Mouse (Mus musculus): Measurements from ENCODE around the gene Lmo7.

Gene Lmo7

DNA sequence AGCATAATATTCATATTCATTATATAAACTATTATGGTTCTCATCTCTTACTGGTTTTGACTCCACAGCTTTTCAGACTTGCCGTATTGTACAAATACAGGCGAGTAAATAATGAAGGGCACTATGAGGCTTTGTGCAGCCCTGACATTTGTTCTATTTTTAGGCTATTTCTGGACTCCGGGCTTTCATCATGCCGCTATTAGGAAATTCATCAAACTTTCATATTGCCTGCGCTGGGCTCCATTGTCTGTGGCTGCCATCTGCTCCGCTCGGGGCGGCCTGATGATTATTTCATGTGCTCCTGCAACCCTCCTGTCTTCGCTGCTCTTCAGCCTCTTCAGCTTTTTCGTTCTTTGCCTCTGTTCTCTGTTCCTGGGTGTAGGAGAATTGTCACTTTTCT, 50.3 kb downstream of the Lmo7 start:
- no peak for DNase-seq (ENCODE audit: low read depth, low spot score)

DNA sequence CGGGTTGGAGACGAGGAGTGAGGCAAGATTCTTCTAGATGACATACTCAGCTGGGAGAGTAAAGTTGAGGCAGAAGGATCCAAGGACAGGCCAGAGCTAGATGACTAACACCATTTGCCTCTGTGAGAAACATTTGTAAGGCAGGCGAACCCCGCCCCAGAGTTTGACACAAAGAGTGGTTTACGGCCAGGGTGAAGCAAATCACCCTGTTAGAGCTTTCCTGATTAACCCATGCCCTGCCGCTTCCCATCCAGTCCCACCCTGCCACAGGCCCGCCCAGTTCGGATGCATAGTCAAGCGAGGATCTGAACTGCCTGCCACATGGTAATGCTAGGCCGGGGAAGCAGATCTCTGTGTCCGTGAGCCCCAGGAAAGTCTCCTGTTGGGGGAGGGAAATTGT, 51.5 kb downstream of the Lmo7 start:
- peak; percentile 79 for DNase-seq (ENCODE audit: low read depth, low spot score)

DNA sequence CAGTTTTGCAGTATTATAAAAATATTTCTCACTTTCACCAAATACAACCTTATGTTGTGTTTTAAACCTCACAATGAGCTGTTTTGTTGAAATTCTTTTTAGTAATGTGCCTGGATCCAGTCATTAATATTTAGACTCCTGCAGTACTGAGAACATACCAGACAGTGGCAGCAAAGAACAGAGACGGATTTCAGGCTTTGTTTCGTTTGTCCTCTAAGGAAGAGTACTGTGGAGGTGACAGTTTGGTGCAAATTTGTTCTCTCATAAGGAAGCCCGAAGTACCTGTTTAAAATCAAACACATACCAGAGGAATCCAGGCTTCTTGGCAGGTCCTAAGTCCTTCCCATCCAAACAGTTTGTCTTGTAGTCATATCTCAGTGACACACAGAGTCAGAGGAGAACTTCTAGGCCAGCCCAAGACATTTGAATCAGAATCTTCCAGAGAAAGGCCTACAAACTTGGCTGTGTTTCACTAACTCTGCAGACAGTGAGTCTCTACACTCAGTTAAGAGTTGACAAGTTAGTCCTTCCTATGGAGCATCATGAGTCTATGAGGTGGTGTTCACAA, 52.3 kb downstream of the Lmo7 start:
- peak; percentile 57 for DNase-seq (ENCODE audit: low read depth, low spot score)

DNA sequence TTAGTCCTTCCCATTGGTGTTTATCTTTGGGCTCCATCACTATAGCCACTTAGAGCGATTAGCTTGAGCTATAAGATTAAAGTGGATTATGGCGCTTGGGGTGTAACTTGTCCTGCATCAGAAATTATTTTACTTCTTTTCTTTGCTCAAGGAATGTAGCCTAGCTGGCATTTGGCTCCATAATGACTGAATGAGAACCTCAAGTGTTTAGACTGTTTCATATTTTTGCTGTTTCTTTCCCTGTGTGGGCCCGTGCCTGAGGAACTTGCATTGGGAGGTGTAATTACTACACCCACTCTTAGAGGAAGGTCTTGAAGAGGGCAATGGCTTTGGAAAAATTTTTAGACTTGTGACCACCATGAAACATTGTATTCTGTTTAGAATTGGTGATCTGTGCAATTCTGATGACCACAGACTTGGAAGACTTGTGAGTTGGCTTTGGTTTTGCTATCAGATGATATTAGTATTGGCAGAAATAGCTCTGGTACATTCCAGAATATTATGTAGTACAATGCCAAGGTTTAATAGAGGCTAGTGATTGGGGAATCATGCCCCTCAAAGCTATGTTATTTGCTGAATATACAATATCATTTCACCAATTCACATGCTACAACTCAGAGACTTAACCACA, 54.7 kb downstream of the Lmo7 start:
- DNase-seq (ENCODE audit: low read depth, low spot score): no peak

- no peak for DNase-seq (ENCODE audit: low read depth, low spot score)
Observed at GRCm38 (mm10) chr14:101787903-101788302, 58.1 kb downstream of the Lmo7 start.

DNA sequence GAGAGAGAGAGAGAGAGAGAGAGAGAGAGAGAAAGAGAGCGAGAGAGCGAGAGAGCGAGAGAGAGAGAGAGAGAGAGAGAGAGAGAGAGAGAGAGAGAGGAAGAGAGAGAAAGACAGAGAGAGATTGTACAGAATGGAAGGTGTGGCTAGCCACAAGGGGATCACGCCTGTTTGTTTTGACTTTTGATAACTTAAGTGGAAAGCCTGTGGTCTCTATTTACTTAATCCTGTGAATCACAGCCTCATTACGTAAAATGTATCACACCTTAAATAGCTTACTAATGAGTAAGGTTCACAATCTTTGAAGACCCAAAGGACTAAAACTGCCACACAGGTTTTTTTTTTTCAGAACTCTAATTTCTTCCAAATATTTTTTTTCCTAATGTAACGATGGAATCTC, 58.7 kb downstream of the Lmo7 start:
- DNase-seq (ENCODE audit: low read depth, low spot score): no peak

GRCm38 (mm10) chr14:101794553-101795177, 64.9 kb downstream of the Lmo7 start:
- no peak for DNase-seq (ENCODE audit: low read depth, low spot score)

- no peak for DNase-seq (ENCODE audit: low read depth, low spot score)
Observed at GRCm38 (mm10) chr14:101797930-101798500, 68.3 kb downstream of the Lmo7 start.

DNA sequence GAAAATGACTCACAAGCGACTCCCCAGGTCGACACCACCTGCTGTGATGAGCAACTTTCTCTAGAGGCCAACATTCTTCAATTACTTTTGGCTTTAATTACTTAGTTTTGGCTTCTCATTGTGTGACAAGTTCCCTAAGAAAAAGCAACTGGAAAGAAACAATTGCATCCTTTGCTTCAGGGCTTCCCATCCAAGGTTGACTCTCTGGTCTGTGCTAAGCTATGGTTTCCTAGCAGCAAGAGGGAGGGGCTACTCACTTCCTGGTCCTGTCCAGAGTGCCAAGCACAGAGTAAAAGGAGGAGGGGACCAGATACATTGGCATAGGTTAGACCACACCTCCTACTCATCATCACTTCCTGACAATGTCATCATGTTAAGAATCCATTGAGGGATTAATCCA, 69.0 kb downstream of the Lmo7 start:
- DNase-seq (ENCODE audit: low read depth, low spot score): no peak

- no peak for DNase-seq (ENCODE audit: low read depth, low spot score)
Observed at GRCm38 (mm10) chr14:101801674-101802073, 71.9 kb downstream of the Lmo7 start.

DNA sequence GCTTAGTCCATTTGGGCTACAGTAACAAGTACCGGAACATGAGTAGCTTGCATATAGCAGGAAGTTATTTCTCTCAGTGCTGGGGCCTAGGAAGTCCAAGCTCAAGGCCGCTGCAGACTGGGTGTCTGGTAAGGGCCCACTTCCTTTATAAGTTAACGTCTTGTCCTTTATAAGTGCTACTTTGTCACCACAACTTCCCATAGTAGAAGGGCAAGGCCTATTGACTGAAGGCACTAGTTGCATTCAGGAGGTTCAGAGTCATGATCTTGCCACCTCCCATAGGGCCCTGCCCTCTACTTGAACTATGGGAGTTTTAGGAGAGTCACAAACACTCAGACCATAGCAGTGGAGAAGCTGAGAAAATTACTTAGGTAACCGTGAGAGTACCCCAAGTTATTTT, 74.4 kb downstream of the Lmo7 start:
- DNase-seq (ENCODE audit: low read depth, low spot score): no peak

GRCm38 (mm10) chr14:101804562-101805327, 75.0 kb downstream of the Lmo7 start:
- DNase-seq (ENCODE audit: low read depth, low spot score): no peak

- DNase-seq (ENCODE audit: low read depth, low spot score): no peak
Observed at GRCm38 (mm10) chr14:101805328-101805697, 75.6 kb downstream of the Lmo7 start.

DNA sequence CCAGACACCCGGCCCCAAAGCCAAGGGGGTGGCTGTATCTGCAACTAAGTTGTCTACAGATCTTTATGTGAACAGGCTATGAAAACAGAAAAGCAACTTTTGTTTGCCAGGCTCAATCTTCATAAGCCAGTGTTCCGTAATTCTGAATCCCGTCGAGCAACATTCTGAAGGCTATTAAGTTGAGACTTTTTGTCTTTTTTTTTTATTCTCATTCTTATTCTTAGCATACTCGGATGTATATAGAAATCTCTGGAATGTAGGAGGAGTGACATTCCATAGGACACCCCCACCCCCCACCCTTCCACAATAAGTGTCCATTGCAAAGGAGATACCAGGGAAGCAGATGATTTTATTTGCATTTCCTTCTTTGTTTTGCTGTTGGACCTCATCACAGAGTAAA, 76.3 kb downstream of the Lmo7 start:
- DNase-seq (ENCODE audit: low read depth, low spot score): no peak

DNA sequence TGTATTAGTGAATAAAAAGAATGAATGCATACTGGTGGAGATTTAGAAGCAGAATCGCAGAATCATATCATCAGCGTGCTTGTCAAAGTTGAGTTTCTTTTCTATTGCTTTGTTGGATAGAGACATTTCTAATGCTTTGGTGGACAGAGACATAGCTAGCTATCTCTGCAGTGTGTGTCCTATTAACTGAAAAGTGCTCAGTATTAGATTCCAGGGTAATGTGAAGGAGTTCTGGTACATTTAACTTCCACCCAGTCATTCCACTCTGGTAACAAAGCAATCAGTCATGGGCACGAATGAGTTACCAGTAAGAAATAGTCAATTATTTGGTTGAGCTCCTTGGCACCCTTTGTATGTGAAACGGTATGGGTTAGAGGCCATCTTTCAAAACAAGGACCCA, 76.8 kb downstream of the Lmo7 start:
- no peak for DNase-seq (ENCODE audit: low read depth, low spot score)

DNA sequence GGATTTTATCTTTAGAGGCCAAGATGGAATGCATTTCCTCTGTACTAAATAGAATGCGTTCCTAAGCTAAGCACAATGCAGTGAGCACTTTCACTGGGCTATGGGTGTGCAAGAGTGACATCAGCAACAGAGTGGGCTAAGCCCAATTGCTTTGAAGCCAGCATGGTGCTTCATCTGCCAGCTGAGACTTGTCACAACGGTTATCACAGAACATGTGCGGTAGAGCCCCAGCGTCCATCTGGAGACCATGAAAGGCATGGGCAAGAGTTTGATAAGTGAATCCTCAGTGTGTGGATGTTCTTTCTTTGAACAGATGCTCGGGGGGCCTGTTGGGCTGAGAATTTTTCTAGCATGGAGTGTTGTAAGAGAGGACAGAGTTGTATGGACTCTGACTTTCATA, 86.7 kb downstream of the Lmo7 start:
- no peak for DNase-seq (ENCODE audit: low read depth, low spot score)

DNA sequence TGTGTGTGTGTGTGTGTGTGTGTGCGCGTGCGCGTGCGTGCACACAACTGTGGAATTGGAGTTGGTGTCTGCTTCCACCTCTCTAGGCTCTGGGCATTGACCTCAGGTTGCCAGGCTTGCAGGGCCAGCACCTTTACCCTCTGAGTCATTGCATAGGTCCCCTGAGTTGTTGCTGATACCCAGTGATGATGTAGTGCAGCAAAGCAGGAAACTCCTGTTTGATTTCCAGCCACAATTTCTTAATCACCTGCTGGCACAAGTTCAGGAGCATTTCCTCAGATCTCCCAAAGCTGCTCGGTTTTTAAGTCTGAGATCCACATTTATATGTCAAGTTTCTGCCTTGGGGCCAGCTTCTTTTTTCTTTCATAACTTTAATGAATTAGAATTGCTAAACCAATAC, 92.6 kb downstream of the Lmo7 start:
- DNase-seq (ENCODE audit: low read depth, low spot score): no peak

DNA sequence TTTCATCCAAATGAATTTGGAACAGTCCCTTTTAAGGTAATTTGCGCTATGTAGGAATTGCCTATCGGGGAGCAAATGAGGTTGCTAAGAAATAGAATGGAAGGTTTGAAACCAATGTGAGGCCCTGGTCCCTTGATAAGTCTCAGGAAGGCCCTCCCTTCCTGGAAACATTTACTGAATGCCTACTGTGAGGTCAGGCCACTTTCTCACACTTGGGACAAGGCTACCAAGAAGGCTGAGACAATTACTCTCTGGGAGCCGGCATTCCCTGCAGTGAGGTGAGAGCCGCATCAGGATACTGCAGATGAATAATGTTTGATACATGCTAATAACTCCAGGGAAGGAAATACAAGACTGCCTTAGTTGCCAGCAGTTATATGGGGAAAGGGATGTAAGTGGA, 93.1 kb downstream of the Lmo7 start:
- DNase-seq (ENCODE audit: low read depth, low spot score): no peak

DNA sequence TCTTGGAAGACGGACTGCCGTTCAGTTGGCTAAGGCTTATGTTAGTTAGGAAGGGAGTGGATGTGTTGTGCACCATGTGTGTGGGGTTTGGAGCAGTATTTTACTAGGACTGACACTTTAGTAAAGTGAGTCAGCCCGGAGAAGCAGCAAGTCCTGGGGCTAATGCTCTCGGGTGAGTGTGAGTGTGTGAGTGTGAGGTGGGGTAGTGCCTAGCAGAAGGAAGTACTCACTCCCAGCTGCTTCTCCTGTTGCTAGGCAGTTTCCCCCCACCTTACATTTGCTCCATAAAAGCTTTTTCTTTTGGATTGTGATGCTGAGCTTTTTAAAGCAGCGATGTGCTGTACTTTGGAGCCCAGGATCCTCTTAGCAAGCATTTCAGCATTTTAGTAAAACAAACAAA, 99.9 kb downstream of the Lmo7 start:
- no peak for DNase-seq (ENCODE audit: low read depth, low spot score)

GRCm38 (mm10) chr14:101830116-101830515, 100.4 kb downstream of the Lmo7 start:
- DNase-seq (ENCODE audit: low read depth, low spot score): no peak

DNA sequence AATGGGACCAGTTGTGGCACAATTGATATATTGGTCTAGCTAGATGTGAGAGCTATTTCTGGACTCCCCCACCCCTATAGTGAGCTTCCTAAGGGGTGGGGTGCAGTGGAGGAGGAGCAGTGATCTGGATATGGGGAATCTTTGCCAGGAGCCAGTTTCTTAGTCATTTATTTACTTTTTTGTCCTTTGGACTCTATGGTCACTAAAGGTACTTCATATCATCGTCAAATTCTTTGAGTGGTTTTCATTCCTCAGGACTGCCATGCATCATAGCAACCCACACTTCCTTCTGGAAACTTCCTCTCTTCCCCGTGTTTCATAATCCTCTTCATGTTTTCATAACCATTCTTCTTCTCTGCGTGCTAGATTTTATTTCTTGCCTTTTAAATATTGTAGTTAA, 104.4 kb downstream of the Lmo7 start:
- no peak for DNase-seq (ENCODE audit: low read depth, low spot score)

DNA sequence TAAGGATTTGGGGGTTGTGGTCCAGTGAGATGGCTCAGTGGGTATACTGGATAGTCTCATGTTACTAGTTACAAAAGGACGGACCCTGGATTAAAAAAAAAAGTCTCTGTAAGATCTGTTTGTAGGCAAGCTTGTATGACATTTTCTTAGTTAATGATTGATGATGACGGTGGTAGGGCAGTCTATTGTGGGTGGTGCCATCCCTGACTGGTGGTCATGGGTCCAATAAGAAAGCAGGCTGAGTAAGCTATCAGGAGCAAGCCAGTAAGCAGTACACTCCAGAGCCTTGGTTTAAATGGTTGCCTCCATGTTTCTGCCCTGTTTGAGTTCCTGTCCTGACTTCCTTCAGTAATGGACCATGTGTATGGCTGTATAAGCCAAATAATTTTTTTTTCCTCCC, 106.6 kb downstream of the Lmo7 start:
- no peak for DNase-seq (ENCODE audit: low read depth, low spot score)
